Mouse (Mus musculus) forebrain, embryonic 10.5 days (tissue): Measurements from ENCODE around the gene Phrf1. TPM values are rescaled to one million over a fixed set of nuclear protein-coding genes. Genes with fewer than 3 reads are reported as not detected.

Experiments used
- DNase-seq: peaks from one replicate; pipeline ENCODE4 v3.0.0-alpha.2; 2017; ENCODE audit warnings: low spot score; ENCODE audit errors: extremely low spot score
- H3K27ac ChIP-seq: fragments of 300-500 bp; sonication (generic); 2 replicates; pipeline ENCODE4 v1.5.1; 2016; ENCODE audit warnings: mild to moderate bottlenecking
- H3K27me3 ChIP-seq: fragments of 300-500 bp; sonication (generic); 2 replicates; pipeline ENCODE4 v1.6.1; 2016; ENCODE audit warnings: mild to moderate bottlenecking; ENCODE audit not compliant: poor library complexity, severe bottlenecking
- H3K36me3 ChIP-seq: fragments of 300-500 bp; sonication (generic); replicated peaks from 2 replicates; pipeline ENCODE4 v1.6.1; 2016; ENCODE audit warnings: mild to moderate bottlenecking, moderate library complexity
- H3K4me1 ChIP-seq: fragments of 300-500 bp; sonication (generic); 2 replicates; pipeline ENCODE4 v1.6.1; 2016
- H3K4me3 ChIP-seq: fragments of 300-500 bp; sonication (generic); 2 replicates; pipeline ENCODE4 v1.5.1; 2016; ENCODE audit warnings: mild to moderate bottlenecking, moderate library complexity
- H3K9me3 ChIP-seq: fragments of 300-500 bp; sonication (generic); 2 replicates; pipeline ENCODE4 v1.6.1; 2016; ENCODE audit warnings: mild to moderate bottlenecking, moderate library complexity
- WGBS: fragments of 180-500 bp; shearing (Covaris S2); methylation state at CpG from one replicate; pipeline ENCODE4 v1.1.7; 2016; 5-methylcytosine and 5-hydroxymethylcytosine counted together
- microRNA counts: library from miRNA; unstranded; fragments of <30 nt; microRNA quantifications from one replicate; lab custom pipeline; 2017
- microRNA-seq: library from miRNA; unstranded; fragments of <30 nt; microRNA quantifications from one replicate; pipeline ENCODE4, GENCODE M21; 2017
- polyA plus RNA-seq: library from polyadenylated mRNA; unstranded; fragments of >200 nt; fragmentation: Nextera tagmentation; extraction: Ambion mirVana; gene quantifications from 2 replicates; pipeline ENCODE4 v1.2.1, GENCODE M21; 2016

Phrf1 gene
- polyA plus RNA-seq, 1 experiment from 2014 or later = 121 TPM

GRCm38 (mm10) chr7:141292583-141293388 is 64.2 kb downstream of the Phrf1 start:
- Histone ChIP-seq H3K27ac (no peak overlapping the region), H3K4me1 (peaks cover 34% of the 10 kb centered on the region), H3K4me3 (peak overlapping the region; percentile 57), H3K27me3 (peaks cover 83% of the 10 kb centered on the region), H3K36me3 (peaks cover 17% of the 10 kb centered on the region), H3K9me3 (no peaks in the 10 kb centered on the region)
- 29% methylated on average over 15 of the region's 15 CpGs for WGBS
- DNase-seq = peak; percentile 38

DNA sequence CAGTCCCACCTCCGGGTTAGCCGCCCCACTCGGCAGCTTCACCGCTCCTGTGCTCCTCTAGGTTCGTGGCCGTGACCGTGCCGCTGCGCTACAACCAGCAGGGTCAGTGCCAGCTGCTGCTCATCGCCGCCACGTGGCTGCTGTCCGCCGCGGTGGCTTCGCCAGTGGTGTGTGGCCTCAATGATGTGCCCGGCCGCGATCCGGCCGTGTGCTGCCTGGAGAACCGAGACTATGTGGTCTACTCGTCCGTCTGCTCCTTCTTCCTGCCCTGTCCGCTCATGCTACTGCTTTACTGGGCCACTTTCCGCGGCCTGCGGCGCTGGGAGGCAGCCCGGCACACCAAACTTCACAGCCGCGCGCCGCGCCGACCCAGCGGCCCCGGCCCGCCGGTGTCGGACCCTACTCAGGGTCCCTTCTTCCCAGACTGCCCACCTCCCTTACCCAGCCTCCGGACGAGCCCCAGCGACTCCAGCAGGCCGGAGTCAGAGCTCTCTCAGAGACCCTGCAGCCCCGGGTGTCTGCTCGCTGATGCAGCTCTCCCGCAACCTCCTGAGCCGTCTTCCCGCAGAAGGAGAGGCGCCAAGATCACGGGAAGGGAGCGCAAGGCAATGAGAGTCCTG is 65.4 kb downstream of the Phrf1 start:
- H3K4me3 ChIP-seq = peak overlapping the region; percentile 48
- WGBS = under 1% methylated on average over 53 of the region's 53 CpGs
- H3K9me3 ChIP-seq = no peaks in the 10 kb centered on the region
- peaks cover 26% of the 10 kb centered on the region for H3K36me3 ChIP-seq
- H3K27ac ChIP-seq = peak overlapping the region; percentile 6; the same call in 1 of the 2 replicates
- DNase-seq = peak; percentile 59
- H3K27me3 ChIP-seq = peaks cover 78% of the 10 kb centered on the region
- H3K4me1 ChIP-seq = peaks cover 34% of the 10 kb centered on the region

DNA sequence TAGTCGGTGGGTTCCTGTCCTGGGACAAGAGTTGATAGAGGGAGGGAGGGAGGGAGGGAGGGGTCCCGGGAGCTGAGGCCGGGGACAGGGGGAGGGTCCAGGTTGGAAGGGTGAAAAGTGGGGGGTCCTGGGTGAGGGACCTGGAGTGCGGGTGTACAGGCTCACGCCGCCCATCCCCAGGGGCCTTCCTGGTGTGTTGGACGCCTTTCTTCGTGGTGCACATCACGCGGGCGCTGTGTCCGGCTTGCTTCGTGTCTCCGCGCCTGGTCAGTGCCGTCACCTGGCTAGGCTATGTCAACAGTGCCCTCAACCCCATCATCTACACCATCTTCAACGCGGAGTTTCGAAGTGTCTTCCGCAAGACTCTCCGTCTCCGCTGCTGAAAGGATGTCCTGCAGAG is 65.9 kb downstream of the Phrf1 start:
- peaks cover 76% of the 10 kb centered on the region for H3K27me3 ChIP-seq
- H3K27ac ChIP-seq = peak overlapping the region; percentile 6; the same call in 1 of the 2 replicates
- H3K4me1 ChIP-seq = peaks cover 34% of the 10 kb centered on the region
- 5% methylated on average over 22 of the region's 22 CpGs for WGBS
- DNase-seq = peak; percentile 27
- H3K36me3 ChIP-seq = peaks cover 31% of the 10 kb centered on the region
- H3K9me3 ChIP-seq = no peaks in the 10 kb centered on the region
- H3K4me3 ChIP-seq = peak overlapping the region; percentile 48

DNA sequence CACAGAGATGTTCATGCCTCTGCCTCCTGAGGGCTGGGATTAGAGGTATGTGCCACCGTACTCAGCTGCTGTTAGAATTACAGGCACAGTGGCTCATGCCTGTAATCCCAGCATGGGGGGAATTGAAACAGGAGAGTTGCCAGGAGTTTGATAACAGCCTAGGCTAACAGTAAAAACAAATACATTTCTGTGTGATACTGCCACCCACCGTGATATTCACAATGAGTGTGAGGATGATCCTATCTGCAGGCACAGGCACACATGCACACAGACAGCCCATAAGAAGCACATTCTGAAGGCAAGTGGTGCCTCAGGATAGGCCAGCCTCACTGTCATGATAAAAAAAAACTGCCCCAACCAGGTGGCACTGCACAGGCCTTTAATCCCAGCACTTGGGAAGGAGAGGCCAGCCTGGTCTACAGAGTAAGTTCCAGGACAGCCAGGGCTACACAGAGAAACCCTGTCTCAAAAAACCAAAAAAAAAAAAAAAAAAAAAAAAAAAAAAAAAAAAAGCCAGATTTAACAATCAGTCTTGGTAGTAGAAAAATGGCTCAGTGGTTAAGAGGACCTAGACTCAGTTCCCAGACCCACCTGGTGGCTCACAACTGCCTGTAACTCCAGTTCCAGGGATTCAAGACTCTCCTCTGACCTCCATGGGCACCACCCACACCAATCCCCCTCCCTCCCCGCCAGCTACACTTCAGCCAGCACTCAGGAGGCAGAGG is 69.5 kb downstream of the Phrf1 start:
- Histone ChIP-seq H3K9me3 (no peaks in the 10 kb centered on the region), H3K4me3 (no peak overlapping the region), H3K4me1 (peaks cover 15% of the 10 kb centered on the region), H3K27ac (no peak overlapping the region), H3K36me3 (peaks cover 67% of the 10 kb centered on the region), H3K27me3 (peaks cover 40% of the 10 kb centered on the region)
- no peak for DNase-seq
- WGBS = 89% methylated on average over 3 of the region's 3 CpGs

GRCm38 (mm10) chr7:141299175-141299574 is 70.6 kb downstream of the Phrf1 start:
- peaks cover 7% of the 10 kb centered on the region for H3K4me1 ChIP-seq
- 93% methylated on average over 8 of the region's 8 CpGs for WGBS

DNA sequence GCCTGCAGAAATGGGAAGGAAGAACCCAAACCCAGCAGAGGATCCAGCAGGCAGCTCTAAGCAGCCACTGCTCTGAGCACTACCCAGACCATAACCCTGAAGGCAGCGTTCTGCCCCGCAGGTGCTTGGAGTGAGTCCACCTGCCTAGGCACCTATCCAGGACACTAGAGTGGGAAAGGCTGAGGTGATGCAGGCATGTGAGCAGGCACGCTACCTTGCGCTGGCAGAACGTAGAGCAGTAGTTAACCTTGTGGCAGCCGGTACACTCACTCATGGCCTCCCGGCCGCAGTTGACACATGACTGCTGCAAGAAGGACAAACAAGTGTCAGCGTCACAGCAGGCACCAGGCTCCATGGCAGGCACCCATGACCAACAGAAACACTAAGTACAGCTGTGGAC is 72.8 kb downstream of the Phrf1 start:
- H3K36me3 ChIP-seq = peaks cover 97% of the 10 kb centered on the region

More at GRCm38 (mm10) chr7:141299175-141299574, 70.6 kb downstream of the Phrf1 start:
- H3K4me3 ChIP-seq = no peak overlapping the region
- H3K36me3 ChIP-seq = peaks cover 78% of the 10 kb centered on the region
- no peak for DNase-seq
- no peak overlapping the region for H3K27ac ChIP-seq
- H3K27me3 ChIP-seq = peaks cover 29% of the 10 kb centered on the region
- no peaks in the 10 kb centered on the region for H3K9me3 ChIP-seq

DNA sequence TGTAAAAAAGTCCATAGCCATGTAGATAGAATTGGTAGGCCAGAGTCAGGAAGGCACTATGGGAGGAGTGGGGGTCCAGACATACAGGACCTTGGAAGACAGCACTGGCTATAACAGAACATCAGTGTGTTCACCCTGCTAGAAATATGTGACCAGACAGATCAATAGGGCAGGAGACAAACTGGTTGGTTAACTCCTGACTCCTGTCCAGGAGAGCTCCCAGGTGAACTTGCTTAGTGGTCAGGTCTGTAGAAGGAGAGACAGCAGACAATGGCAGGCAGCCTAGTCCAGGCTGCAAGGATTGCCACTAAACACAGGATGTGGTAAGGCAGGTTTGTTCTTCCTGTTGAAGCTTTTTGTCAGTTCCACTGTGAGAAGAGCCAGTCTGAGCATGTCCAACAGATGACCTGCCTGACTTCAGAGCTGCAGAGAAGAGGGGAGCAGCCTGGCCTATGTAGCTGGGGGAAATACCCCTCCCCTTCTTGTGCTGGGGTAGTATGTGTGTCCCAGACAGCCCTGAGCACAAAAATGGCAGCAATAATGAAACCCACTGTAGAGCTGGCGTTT is 74.2 kb downstream of the Phrf1 start:
- H3K4me3 ChIP-seq = no peak overlapping the region
- no peak overlapping the region for H3K27ac ChIP-seq
- peaks cover 97% of the 10 kb centered on the region for H3K36me3 ChIP-seq
- no peaks in the 10 kb centered on the region for H3K4me1 ChIP-seq
- no peaks in the 10 kb centered on the region for H3K9me3 ChIP-seq
- no peaks in the 10 kb centered on the region for H3K27me3 ChIP-seq
- 80% methylated on average over 1 of the region's 1 CpGs for WGBS
- DNase-seq = no peak

More for the DNA sequence above, 72.8 kb downstream of the Phrf1 start:
- no peak for DNase-seq
- 96% methylated on average over 9 of the region's 9 CpGs for WGBS
- Histone ChIP-seq H3K9me3 (no peaks in the 10 kb centered on the region), H3K27me3 (peaks cover 7% of the 10 kb centered on the region), H3K27ac (no peak overlapping the region), H3K4me1 (no peaks in the 10 kb centered on the region), H3K4me3 (no peak overlapping the region)

- no peaks in the 10 kb centered on the region for H3K9me3 ChIP-seq
- H3K27me3 ChIP-seq = no peaks in the 10 kb centered on the region
- no peak overlapping the region for H3K4me3 ChIP-seq
- peaks cover 100% of the 10 kb centered on the region for H3K36me3 ChIP-seq
- H3K27ac ChIP-seq = no peak overlapping the region
- no peaks in the 10 kb centered on the region for H3K4me1 ChIP-seq
- no peak for DNase-seq
- WGBS = 89% methylated on average over 4 of the region's 4 CpGs
Measured at GRCm38 (mm10) chr7:141304537-141304936, 76.0 kb downstream of the Phrf1 start.

MicroRNAs encoded within 50 kb of the gene (microRNA counts, 519-probe panel; counts per million panel counts)
- microRNA mmu-miR-210 (lab: Ali Mortazavi, UCI) = 5,399 counts per million, percentile 87 among the panel's probes with 10 or more counts

Small RNA genes lying within 50 kb of the gene (microRNA-seq; reads per million reads assigned to microRNA genes)
- 742 reads per million, percentile 72 among the genes with 10 or more reads in this experiment for gene Mir210

Other genes with a start within 250 kb of the Phrf1 start
- 10.8 and 13.8 TPM in 2 replicates for gene Ifitm3, start 218.0 kb upstream of the Phrf1 start, polyA plus RNA-seq
- not detected in 2 replicates for gene Ifitm6, start 210.9 kb upstream of the Phrf1 start, polyA plus RNA-seq
- gene Gm17387, start 199.7 kb upstream of the Phrf1 start, polyA plus RNA-seq = not detected in 2 replicates
- gene B4galnt4, start 167.7 kb upstream of the Phrf1 start, polyA plus RNA-seq = 24.6 and 30.4 TPM in 2 replicates
- gene Pkp3, start 150.6 kb upstream of the Phrf1 start, polyA plus RNA-seq = 2.4 and 2.8 TPM in 2 replicates
- gene Sigirr, start 128.2 kb upstream of the Phrf1 start, polyA plus RNA-seq = 2.0 and 2.2 TPM in 2 replicates
- 0.53 and 0.69 TPM in 2 replicates for gene Ano9, start 111.0 kb upstream of the Phrf1 start, polyA plus RNA-seq
- 81.1 and 84.7 TPM in 2 replicates for gene Ptdss2, start 106.4 kb upstream of the Phrf1 start, polyA plus RNA-seq
- gene Rnh1, start 55.9 kb upstream of the Phrf1 start, polyA plus RNA-seq = 64.2 and 66.6 TPM in 2 replicates
- gene Hras, start 34.8 kb upstream of the Phrf1 start, polyA plus RNA-seq = 80.6 and 82.7 TPM in 2 replicates
- gene Lrrc56, start 34.6 kb upstream of the Phrf1 start, polyA plus RNA-seq = 15.5 and 15.6 TPM in 2 replicates
- 3.4 and 4.4 TPM in 2 replicates for gene Lmntd2, start 14.7 kb upstream of the Phrf1 start, polyA plus RNA-seq
- gene Rassf7, start 12.9 kb upstream of the Phrf1 start, polyA plus RNA-seq = 50.8 and 53.8 TPM in 2 replicates
- gene Irf7, start 37.7 kb downstream of the Phrf1 start, polyA plus RNA-seq = 0.15 and 0.23 TPM in 2 replicates
- not detected in 2 replicates for gene Cdhr5, start 48.0 kb downstream of the Phrf1 start, polyA plus RNA-seq
- gene Sct, start 50.3 kb downstream of the Phrf1 start, polyA plus RNA-seq = 0.87 and 1.7 TPM in 2 replicates
- gene Drd4, start 63.2 kb downstream of the Phrf1 start, polyA plus RNA-seq = 0.17 and 0.46 TPM in 2 replicates
- 59.2 and 59.3 TPM in 2 replicates for gene Deaf1, start 98.9 kb downstream of the Phrf1 start, polyA plus RNA-seq
- gene Tmem80, start 99.0 kb downstream of the Phrf1 start, polyA plus RNA-seq = 48.2 and 51.0 TPM in 2 replicates
- gene Eps8l2, start 110.1 kb downstream of the Phrf1 start, polyA plus RNA-seq = 4.2 and 4.5 TPM in 2 replicates
- 335 and 368 TPM in 2 replicates for gene Taldo1, start 163.4 kb downstream of the Phrf1 start, polyA plus RNA-seq
- 43.2 and 44.7 TPM in 2 replicates for gene Gatd1, start 185.4 kb downstream of the Phrf1 start, polyA plus RNA-seq
- 7.7 and 8.7 TPM in 2 replicates for gene Cend1, start 200.7 kb downstream of the Phrf1 start, polyA plus RNA-seq
- 46.8 and 49.6 TPM in 2 replicates for gene Slc25a22, start 209.1 kb downstream of the Phrf1 start, polyA plus RNA-seq
- gene Pidd1, start 215.2 kb downstream of the Phrf1 start, polyA plus RNA-seq = 24.9 and 26.4 TPM in 2 replicates
- gene Rplp2, start 218.6 kb downstream of the Phrf1 start, polyA plus RNA-seq = 1,198 and 1,216 TPM in 2 replicates
- 15.9 and 18.2 TPM in 2 replicates for gene Pnpla2, start 226.4 kb downstream of the Phrf1 start, polyA plus RNA-seq
- gene Cracr2b, start 232.3 kb downstream of the Phrf1 start, polyA plus RNA-seq = 6.2 and 7.3 TPM in 2 replicates
- 15.2 and 17.7 TPM in 2 replicates for gene Cd151, start 238.6 kb downstream of the Phrf1 start, polyA plus RNA-seq
- gene Polr2l, start 246.3 kb downstream of the Phrf1 start, polyA plus RNA-seq = 87.0 and 95.7 TPM in 2 replicates
- 31.4 and 37.9 TPM in 2 replicates for gene Tspan4, start 246.5 kb downstream of the Phrf1 start, polyA plus RNA-seq